Mouse (Mus musculus): Measurements from ENCODE around the gene Brd1. TPM values are rescaled to one million over a fixed set of nuclear protein-coding genes. Genes with fewer than 3 reads are reported as not detected.

Gene Brd1
- polyA plus RNA-seq, 1 experiment from 2014 or later: 12.0 TPM

DNA sequence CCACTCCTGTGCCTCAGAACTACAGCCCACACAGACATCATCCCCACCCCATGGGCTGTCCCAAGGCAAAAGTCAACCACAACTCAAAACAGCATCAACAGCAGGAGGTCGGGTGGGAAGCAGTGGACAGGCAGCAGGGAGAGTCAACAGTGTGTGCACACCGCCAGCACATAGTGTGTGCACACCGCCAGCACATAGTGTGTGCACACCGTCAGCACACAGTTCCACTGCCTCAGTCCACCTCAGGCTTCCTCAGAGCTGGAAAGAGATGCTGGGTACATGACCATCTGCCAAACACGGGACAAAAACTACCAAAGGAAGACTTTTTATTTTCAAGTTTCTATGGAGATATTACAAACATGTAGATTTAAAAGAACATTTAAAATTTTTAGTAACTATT is 47.3 kb downstream of the Brd1 start:
- H3K9ac ChIP-seq (ENCODE audit: low read length): no peak overlapping the region
- WGBS: 90% methylated on average over 5 of the region's 5 CpGs
- no peaks in the 10 kb centered on the region for H3K9me3 ChIP-seq (replicated peaks; ENCODE audit: control insufficient read depth, low read length)
- no peak overlapping the region for H3K4me3 ChIP-seq (ENCODE audit: low read length)
- no peak overlapping the region for H3K4me2 ChIP-seq (ENCODE audit: low read depth, low read length)
- no peaks in the 10 kb centered on the region for H3K27me3 ChIP-seq (ENCODE audit: control insufficient read depth, insufficient read depth, low read length)
- H3K36me3 ChIP-seq (ENCODE audit: control insufficient read depth, insufficient read depth): peaks cover 59% of the 10 kb centered on the region
- no peak for ATAC-seq (replicated peaks; ENCODE audit: extremely low read depth, insufficient read depth, low FRiP score)
- H3K27ac ChIP-seq (ENCODE audit: low read length): no peak overlapping the region
- no peaks in the 10 kb centered on the region for H3K4me1 ChIP-seq (ENCODE audit: control insufficient read depth, insufficient read depth, low read length)

DNA sequence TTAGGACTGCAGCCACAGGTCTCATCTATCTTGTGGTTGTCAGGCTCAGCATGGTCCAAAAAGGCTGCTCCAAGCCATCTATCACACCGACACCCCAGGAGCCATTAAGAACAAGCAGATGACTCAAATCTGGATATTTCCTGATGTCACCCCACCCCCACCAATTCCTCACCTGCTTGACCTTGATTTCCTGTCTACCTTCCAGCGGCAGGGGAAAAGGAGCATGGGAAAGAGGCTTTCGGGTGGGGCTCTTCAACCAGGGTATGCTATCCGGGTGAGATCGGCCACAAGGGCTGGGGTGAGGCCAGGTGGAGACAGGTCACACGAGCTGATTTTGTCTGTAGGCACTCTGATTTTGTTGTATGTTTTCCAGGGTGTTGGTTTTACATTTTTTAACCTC is 50.0 kb downstream of the Brd1 start:
- H3K36me3 ChIP-seq (ENCODE audit: control insufficient read depth, insufficient read depth): peaks cover 33% of the 10 kb centered on the region
- no peak overlapping the region for H3K4me3 ChIP-seq (ENCODE audit: low read length)
- no peak overlapping the region for H3K27ac ChIP-seq (ENCODE audit: low read length)
- no peak for ATAC-seq (replicated peaks; ENCODE audit: extremely low read depth, insufficient read depth, low FRiP score)
- no peaks in the 10 kb centered on the region for H3K27me3 ChIP-seq (ENCODE audit: control insufficient read depth, insufficient read depth, low read length)
- 87% methylated on average over 6 of the region's 6 CpGs for WGBS
- H3K9me3 ChIP-seq (replicated peaks; ENCODE audit: control insufficient read depth, low read length): no peaks in the 10 kb centered on the region
- H3K4me2 ChIP-seq (ENCODE audit: low read depth, low read length): no peak overlapping the region
- no peaks in the 10 kb centered on the region for H3K4me1 ChIP-seq (ENCODE audit: control insufficient read depth, insufficient read depth, low read length)
- H3K9ac ChIP-seq (ENCODE audit: low read length): no peak overlapping the region

DNA sequence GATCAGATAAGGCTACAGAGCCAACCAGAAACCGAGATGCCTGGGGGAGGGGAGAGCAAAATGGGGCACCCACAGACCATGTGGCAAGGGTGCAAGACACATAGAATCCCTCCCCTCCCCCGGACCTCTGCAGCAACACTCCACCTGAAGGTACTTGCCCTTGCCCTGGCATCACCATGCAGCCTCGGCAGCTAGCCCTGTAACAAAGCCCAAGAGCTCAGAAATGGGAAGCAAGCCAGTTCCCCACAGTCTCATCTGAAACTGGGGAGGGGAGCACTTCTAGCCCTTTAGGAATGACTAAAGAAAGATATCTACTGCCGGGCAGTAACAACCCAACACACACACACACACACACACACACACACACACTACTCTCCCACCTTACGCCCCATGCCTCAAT is 53.1 kb downstream of the Brd1 start:
- H3K4me1 ChIP-seq (ENCODE audit: control insufficient read depth, insufficient read depth, low read length): 0 out of 2 replicates have a peak, but pooled peaks cover 4% of the 10 kb centered on the region
- H3K9me3 ChIP-seq (replicated peaks; ENCODE audit: control insufficient read depth, low read length): no peaks in the 10 kb centered on the region
- no peak overlapping the region for H3K9ac ChIP-seq (ENCODE audit: low read length)
- WGBS: 54% methylated on average over 5 of the region's 5 CpGs
- H3K36me3 ChIP-seq (ENCODE audit: control insufficient read depth, insufficient read depth): peaks cover 6% of the 10 kb centered on the region; the same call in 1 of the 2 replicates
- ATAC-seq (replicated peaks; ENCODE audit: extremely low read depth, insufficient read depth, low FRiP score): no peak
- no peak overlapping the region for H3K4me3 ChIP-seq (ENCODE audit: low read length)
- H3K27me3 ChIP-seq (ENCODE audit: control insufficient read depth, insufficient read depth, low read length): no peaks in the 10 kb centered on the region
- H3K4me2 ChIP-seq (ENCODE audit: low read depth, low read length): no peak overlapping the region
- H3K27ac ChIP-seq (ENCODE audit: low read length): no peak overlapping the region

DNA sequence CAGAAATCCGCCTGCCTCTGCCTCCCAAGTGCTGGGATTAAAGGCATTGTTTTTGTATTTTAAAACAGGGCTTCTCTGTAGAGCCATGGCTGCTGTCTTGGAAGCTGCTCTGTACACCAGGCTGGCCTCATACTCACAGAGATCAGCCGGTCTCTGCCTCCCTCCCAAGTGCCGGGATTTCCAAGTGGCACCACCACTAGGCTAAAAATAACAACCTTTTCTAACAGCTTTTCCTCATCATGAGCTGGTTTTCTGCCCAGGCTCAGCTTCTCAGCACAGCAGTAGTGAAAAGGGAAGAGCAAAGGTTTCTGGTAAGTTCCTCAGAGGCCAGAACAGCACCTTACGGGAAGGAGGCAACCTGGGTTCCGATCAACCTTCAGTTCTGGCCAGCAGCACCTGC is 56.5 kb downstream of the Brd1 start:
- no peak for ATAC-seq (replicated peaks; ENCODE audit: extremely low read depth, insufficient read depth, low FRiP score)
- Histone ChIP-seq H3K27me3 (ENCODE audit: control insufficient read depth, insufficient read depth, low read length) (no peaks in the 10 kb centered on the region), H3K4me3 (ENCODE audit: low read length) (no peak overlapping the region), H3K36me3 (ENCODE audit: control insufficient read depth, insufficient read depth) (no peaks in the 10 kb centered on the region), H3K9me3 (replicated peaks; ENCODE audit: control insufficient read depth, low read length) (0 out of 2 replicates have a peak, but pooled peaks cover 3% of the 10 kb centered on the region), H3K4me2 (ENCODE audit: low read depth, low read length) (no peak overlapping the region), H3K4me1 (ENCODE audit: control insufficient read depth, insufficient read depth, low read length) (0 out of 2 replicates have a peak, but pooled peaks cover 4% of the 10 kb centered on the region), H3K27ac (ENCODE audit: low read length) (no peak overlapping the region), H3K9ac (ENCODE audit: low read length) (no peak overlapping the region)
- WGBS: 58% methylated on average over 5 of the region's 5 CpGs

DNA sequence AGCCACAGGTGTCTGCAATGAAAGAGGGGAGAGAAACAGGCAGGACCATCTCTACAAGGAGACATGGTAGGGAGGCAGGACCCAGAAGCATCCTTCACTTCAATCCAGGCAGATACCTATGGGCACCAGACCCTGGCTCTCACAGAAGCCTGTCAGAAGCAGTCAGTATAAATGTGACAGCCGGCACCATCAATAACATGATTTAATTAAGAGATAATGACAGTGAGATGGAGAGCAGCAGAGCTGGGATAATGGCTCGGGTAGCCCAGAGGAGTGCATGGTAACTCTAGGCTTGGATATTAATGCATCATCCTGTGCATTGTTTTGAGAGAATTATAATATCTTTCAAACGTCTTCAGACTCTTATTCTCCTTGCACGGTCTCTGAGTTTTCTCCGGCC is 58.0 kb downstream of the Brd1 start:
- H3K4me1 ChIP-seq (ENCODE audit: control insufficient read depth, insufficient read depth, low read length): 0 out of 2 replicates have a peak, but pooled peaks cover 4% of the 10 kb centered on the region
- H3K4me2 ChIP-seq (ENCODE audit: low read depth, low read length): no peak overlapping the region
- 77% methylated on average over 5 of the region's 5 CpGs for WGBS
- no peaks in the 10 kb centered on the region for H3K27me3 ChIP-seq (ENCODE audit: control insufficient read depth, insufficient read depth, low read length)
- H3K4me3 ChIP-seq (ENCODE audit: low read length): no peak overlapping the region
- H3K36me3 ChIP-seq (ENCODE audit: control insufficient read depth, insufficient read depth): no peaks in the 10 kb centered on the region
- 0 out of 2 replicates have a peak, but pooled peaks cover 3% of the 10 kb centered on the region for H3K9me3 ChIP-seq (replicated peaks; ENCODE audit: control insufficient read depth, low read length)
- ATAC-seq (replicated peaks; ENCODE audit: extremely low read depth, insufficient read depth, low FRiP score): no peak
- H3K9ac ChIP-seq (ENCODE audit: low read length): no peak overlapping the region
- H3K27ac ChIP-seq (ENCODE audit: low read length): no peak overlapping the region

DNA sequence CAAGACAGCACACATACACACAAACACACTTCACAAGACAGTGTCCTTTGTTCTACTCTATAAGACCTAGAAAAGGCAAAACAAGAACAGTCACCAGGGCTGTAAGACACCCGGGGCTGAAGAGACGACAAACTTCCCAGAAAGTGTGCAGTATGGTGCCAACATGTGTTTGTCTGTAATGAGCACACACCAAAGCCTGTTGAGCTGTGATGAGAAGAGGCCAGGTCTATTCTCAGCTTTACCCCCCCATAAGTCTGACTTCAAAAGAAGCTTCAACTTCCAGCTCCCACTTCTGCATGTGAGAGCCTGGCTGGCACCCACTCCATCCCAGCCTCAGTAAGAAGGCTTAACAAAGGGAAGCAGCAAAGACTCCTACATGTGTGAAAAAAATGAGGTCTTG is 65.3 kb downstream of the Brd1 start:
- Histone ChIP-seq H3K4me3 (ENCODE audit: low read length) (no peak overlapping the region), H3K4me2 (ENCODE audit: low read depth, low read length) (no peak overlapping the region), H3K9me3 (replicated peaks; ENCODE audit: control insufficient read depth, low read length) (no peaks in the 10 kb centered on the region), H3K9ac (ENCODE audit: low read length) (no peak overlapping the region), H3K27ac (ENCODE audit: low read length) (no peak overlapping the region), H3K36me3 (ENCODE audit: control insufficient read depth, insufficient read depth) (no peaks in the 10 kb centered on the region), H3K27me3 (ENCODE audit: control insufficient read depth, insufficient read depth, low read length) (no peaks in the 10 kb centered on the region), H3K4me1 (ENCODE audit: control insufficient read depth, insufficient read depth, low read length) (no peaks in the 10 kb centered on the region)
- no peak for ATAC-seq (replicated peaks; ENCODE audit: extremely low read depth, insufficient read depth, low FRiP score)
- 77% methylated on average over 2 of the region's 2 CpGs for WGBS

DNA sequence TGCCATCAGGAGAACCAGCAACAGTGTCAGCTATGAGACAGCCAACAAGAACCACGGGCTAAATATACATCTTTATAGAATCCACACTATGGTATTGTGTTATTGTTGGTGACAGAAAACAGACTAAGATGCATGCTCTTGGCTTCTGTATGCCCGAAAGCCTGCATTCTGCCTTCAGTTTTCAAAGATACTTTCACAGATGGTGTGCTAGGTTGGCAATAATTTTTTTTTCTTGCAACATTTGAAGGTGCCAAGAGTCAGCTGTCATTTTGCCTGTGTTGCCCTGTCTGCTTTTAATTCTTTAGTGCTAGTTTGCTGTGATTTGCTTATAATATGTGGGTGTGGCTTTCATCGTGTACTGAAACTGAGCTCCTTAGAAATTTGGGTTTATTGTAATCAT is 66.4 kb downstream of the Brd1 start:
- no peak overlapping the region for H3K9ac ChIP-seq (ENCODE audit: low read length)
- H3K36me3 ChIP-seq (ENCODE audit: control insufficient read depth, insufficient read depth): no peaks in the 10 kb centered on the region
- H3K9me3 ChIP-seq (replicated peaks; ENCODE audit: control insufficient read depth, low read length): no peaks in the 10 kb centered on the region
- no peaks in the 10 kb centered on the region for H3K4me1 ChIP-seq (ENCODE audit: control insufficient read depth, insufficient read depth, low read length)
- no peak overlapping the region for H3K27ac ChIP-seq (ENCODE audit: low read length)
- H3K4me3 ChIP-seq (ENCODE audit: low read length): no peak overlapping the region
- 67% methylated on average over 3 of the region's 3 CpGs for WGBS
- H3K27me3 ChIP-seq (ENCODE audit: control insufficient read depth, insufficient read depth, low read length): 0 out of 2 replicates have a peak, but pooled peaks cover 4% of the 10 kb centered on the region
- H3K4me2 ChIP-seq (ENCODE audit: low read depth, low read length): no peak overlapping the region
- ATAC-seq (replicated peaks; ENCODE audit: extremely low read depth, insufficient read depth, low FRiP score): no peak

DNA sequence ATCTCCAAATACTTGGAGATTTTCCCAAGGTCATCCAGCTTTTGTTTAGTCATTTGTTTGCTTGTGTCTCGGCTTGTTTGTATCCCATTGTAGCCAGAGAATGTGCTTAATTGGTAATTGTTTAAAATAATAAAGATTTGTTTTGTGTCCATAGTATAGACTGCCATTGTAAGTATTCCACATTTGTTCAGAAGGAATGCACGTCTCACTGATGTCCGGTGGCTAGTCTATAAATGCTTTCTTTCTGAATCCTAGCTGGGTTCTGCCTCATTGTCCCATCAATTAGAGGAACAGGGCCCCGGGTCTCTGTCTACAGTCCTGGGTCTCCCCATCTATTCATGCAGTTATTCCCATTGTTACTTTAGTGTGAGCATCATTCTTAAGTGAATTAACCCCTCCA is 68.2 kb downstream of the Brd1 start:
- Histone ChIP-seq H3K27me3 (ENCODE audit: control insufficient read depth, insufficient read depth, low read length) (0 out of 2 replicates have a peak, but pooled peaks cover 4% of the 10 kb centered on the region), H3K36me3 (ENCODE audit: control insufficient read depth, insufficient read depth) (no peaks in the 10 kb centered on the region), H3K27ac (ENCODE audit: low read length) (no peak overlapping the region), H3K4me3 (ENCODE audit: low read length) (no peak overlapping the region), H3K9ac (ENCODE audit: low read length) (no peak overlapping the region), H3K9me3 (replicated peaks; ENCODE audit: control insufficient read depth, low read length) (no peaks in the 10 kb centered on the region), H3K4me2 (ENCODE audit: low read depth, low read length) (no peak overlapping the region), H3K4me1 (ENCODE audit: control insufficient read depth, insufficient read depth, low read length) (no peaks in the 10 kb centered on the region)
- 80% methylated on average over 4 of the region's 4 CpGs for WGBS
- ATAC-seq (replicated peaks; ENCODE audit: extremely low read depth, insufficient read depth, low FRiP score): no peak

DNA sequence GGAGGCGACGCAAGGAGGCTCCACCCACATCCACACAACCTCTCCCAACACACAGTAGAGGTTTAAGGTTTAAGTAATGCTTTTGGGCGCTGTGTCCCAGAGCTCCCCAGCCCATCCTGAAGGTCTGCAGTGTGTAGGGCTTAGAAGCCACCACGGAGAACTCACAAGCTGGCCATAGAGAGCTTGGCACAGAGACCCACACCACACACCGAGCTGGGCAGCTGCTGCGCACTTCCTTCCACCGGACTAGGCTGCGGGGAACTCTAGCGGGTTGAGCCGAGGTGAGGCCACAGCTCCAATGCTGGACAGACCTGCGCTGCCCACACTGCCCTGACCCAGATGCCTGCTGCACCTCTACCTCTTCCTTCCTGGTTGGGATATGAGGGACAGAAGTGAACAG is 71.0 kb downstream of the Brd1 start:
- Histone ChIP-seq H3K4me1 (ENCODE audit: control insufficient read depth, insufficient read depth, low read length) (no peaks in the 10 kb centered on the region), H3K9ac (ENCODE audit: low read length) (no peak overlapping the region), H3K36me3 (ENCODE audit: control insufficient read depth, insufficient read depth) (no peaks in the 10 kb centered on the region), H3K27me3 (ENCODE audit: control insufficient read depth, insufficient read depth, low read length) (0 out of 2 replicates have a peak, but pooled peaks cover 4% of the 10 kb centered on the region), H3K4me2 (ENCODE audit: low read depth, low read length) (no peak overlapping the region), H3K4me3 (ENCODE audit: low read length) (no peak overlapping the region), H3K9me3 (replicated peaks; ENCODE audit: control insufficient read depth, low read length) (no peaks in the 10 kb centered on the region), H3K27ac (ENCODE audit: low read length) (no peak overlapping the region)
- 38% methylated on average over 11 of the region's 11 CpGs for whole genome bisulfite sequencing
- ATAC-seq (replicated peaks; ENCODE audit: extremely low read depth, insufficient read depth, low FRiP score): no peak
